Mouse (Mus musculus): ENCODE data around the gene Gramd1c.

Gramd1c gene

GRCm38 (mm10) chr16:44018372-44018771 is 44.8 kb downstream of the Gramd1c start:
- DNase-seq (ENCODE audit: low spot score): no peak

DNA sequence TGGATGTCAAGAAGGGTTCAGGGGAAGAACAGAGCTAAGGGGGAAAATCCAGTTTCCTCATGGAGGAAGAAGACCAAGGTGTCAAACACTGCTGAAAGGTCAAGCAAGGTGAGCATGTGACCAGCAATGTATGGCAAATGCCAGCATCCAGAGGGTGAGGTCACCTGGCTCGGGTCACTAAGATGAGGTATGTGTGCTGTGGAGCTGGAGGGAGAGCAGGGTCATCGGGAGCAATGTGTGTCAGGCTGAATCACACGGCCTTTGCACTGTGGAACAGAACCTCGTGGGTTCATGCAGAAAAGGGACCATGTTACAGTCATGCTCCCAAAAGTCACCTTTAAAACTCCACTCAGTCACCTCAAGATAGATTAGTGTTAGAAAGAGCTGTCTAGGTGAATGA is 45.4 kb downstream of the Gramd1c start:
- DNase-seq (ENCODE audit: low spot score): no peak

DNA sequence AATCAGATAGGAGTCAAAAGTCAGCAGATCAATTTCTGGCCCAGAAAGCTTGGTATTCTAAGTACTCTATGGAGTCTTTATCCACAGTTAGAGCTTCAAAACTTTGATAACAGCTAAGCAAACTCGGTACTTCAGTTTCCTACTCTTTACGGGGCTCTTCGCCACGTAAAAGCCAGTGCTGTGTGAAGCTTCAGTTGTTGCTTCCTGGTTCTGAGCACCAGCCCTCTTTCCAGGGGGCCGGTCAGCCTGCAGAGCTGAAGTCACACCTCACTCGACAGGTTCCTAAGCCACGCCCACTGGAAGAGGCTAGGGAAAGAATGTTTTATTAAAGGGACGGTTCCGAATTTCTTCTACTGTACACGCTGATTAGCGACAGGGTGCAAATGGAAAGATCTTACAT is 47.0 kb downstream of the Gramd1c start:
- DNase-seq (ENCODE audit: low spot score): peak; percentile 31

GRCm38 (mm10) chr16:44015416-44016158 is 47.6 kb downstream of the Gramd1c start:
- DNase-seq (ENCODE audit: low spot score): no peak

- no peak for DNase-seq (ENCODE audit: low spot score)
These were observed 52.1 kb downstream of the Gramd1c start for GRCm38 (mm10) chr16:44011010-44011409.

GRCm38 (mm10) chr16:44002086-44002485 is 61.1 kb downstream of the Gramd1c start:
- DNase-seq (ENCODE audit: low spot score): no peak

DNA sequence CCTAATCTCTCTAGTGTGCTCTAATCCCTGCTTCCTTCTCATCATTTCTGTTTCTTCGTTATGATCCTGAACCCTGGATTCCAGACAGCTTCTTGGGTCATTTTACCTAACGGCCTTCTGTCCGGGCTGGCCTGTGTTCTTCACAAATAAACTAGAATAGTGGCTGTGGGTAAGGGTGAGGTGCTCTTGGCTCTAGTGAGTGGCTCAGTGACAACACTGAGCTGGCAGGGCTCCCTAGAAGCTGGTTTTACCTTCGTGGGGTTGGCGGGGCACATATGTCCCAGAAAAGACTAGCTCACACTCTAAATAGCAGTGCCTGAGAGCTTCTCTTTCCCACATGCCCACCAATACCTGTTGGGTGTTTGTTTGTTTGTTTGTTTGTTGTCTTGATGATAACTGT is 63.6 kb downstream of the Gramd1c start:
- DNase-seq (ENCODE audit: low spot score): no peak

GRCm38 (mm10) chr16:43999111-43999510 is 64.0 kb downstream of the Gramd1c start:
- no peak for DNase-seq (ENCODE audit: low spot score)

GRCm38 (mm10) chr16:43994623-43995022 is 68.5 kb downstream of the Gramd1c start:
- DNase-seq (ENCODE audit: low spot score): no peak

- DNase-seq (ENCODE audit: low spot score): no peak
These were observed 76.8 kb downstream of the Gramd1c start for GRCm38 (mm10) chr16:43986299-43986698.

- no peak for DNase-seq (ENCODE audit: low spot score)
These were observed 83.0 kb downstream of the Gramd1c start for GRCm38 (mm10) chr16:43980110-43980609.

GRCm38 (mm10) chr16:43979328-43980109 is 83.6 kb downstream of the Gramd1c start, which contains the start of gene Zdhhc23:
TSS of gene Zdhhc23 (minus strand) at chr16:43979791.
- DNase-seq (ENCODE audit: low spot score): peak; percentile 58

- DNase-seq (ENCODE audit: low spot score): no peak
These were observed 84.2 kb downstream of the Gramd1c start for GRCm38 (mm10) chr16:43979010-43979327.

- DNase-seq (ENCODE audit: low spot score): no peak
These were observed 89.4 kb downstream of the Gramd1c start for GRCm38 (mm10) chr16:43973606-43974220.

DNA sequence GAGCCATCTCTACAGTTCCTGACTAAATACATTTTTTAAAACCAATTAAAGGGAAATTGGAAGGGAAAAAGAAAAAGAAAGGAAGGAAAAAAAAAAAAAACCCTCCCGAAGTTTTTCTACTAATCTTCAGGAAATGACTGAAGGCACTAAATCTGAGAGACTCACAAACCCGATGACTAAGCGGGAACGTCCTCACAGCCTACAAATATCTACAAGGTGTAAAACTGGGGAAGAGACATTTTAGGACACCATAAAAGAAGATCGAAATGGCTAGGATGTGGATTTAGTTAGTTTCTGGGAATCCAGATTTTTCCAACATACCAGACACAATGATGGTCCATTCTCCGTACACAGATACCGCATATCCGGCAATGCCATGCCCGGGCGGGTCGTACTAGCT is 90.0 kb downstream of the Gramd1c start:
- DNase-seq (ENCODE audit: low spot score): no peak

GRCm38 (mm10) chr16:43972391-43972790 is 90.8 kb downstream of the Gramd1c start:
- DNase-seq (ENCODE audit: low spot score): no peak

- DNase-seq (ENCODE audit: low spot score): no peak
These were observed 91.4 kb downstream of the Gramd1c start for GRCm38 (mm10) chr16:43971741-43972140.

GRCm38 (mm10) chr16:43971189-43971588 is 92.0 kb downstream of the Gramd1c start:
- no peak for DNase-seq (ENCODE audit: low spot score)

- DNase-seq (ENCODE audit: low spot score): no peak
These were observed 92.7 kb downstream of the Gramd1c start for GRCm38 (mm10) chr16:43970426-43970825.

GRCm38 (mm10) chr16:43965781-43966389 is 97.3 kb downstream of the Gramd1c start:
- DNase-seq (ENCODE audit: low spot score): no peak

- DNase-seq (ENCODE audit: low spot score): no peak
These were observed 99.4 kb downstream of the Gramd1c start for GRCm38 (mm10) chr16:43963780-43964179.

DNA sequence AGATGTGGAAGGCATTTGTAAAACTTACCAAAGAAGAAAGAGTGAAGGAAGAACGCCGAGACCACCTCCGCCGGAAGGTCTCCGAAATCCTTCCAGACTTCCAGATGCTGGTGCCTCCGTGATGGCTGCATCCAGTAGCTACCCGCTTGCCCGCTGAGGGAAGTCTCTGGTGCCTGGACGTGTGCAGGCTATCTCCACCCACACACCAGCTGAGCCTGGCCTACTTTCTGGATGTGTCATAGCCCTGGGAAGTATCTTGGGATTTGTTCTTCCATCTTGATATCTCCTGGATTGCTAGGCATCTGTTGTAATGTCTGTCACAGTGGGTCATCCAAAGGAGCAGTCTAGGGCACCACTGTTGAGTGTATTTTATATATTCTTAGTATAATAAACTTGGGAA is 99.9 kb downstream of the Gramd1c start:
- DNase-seq (ENCODE audit: low spot score): no peak
